Comparison of ENCODE assay signal across 29 mouse cellular contexts in genomic region chr1:179664309-179664930, GRCm38 (mm10). TPM values are rescaled to one million over a fixed set of nuclear protein-coding genes. Genes with fewer than 3 reads are reported as not detected.
A peak's percentile ranks its signal among the peaks of the same experiment; 100 is the strongest.
DNase-seq lines count a peak whose midpoint lies in the region; ATAC-seq and TF ChIP-seq lines count a peak whose summit lies in the region.
"Had no signal": no experiment of that assay in that cellular context is flagged by ENCODE, and none has a peak within 500 bp of the region (broad histone marks: within the 10 kb centered on the region; RNA-seq: fewer than 3 reads in every experiment).

No protein-coding gene starts in this region.

- H3K4me1 ChIP-seq in kidney, adult 2 months (ENCODE audit: control insufficient read depth, insufficient read depth, low read length) = no peaks in the 10 kb centered on the region; the same call in 1 of the 2 replicates
- peaks cover 19% of the 10 kb centered on the region for H3K4me1 ChIP-seq in kidney, embryonic 15.5 days
- peaks cover 4% of the 10 kb centered on the region for H3K4me1 ChIP-seq in stomach, embryonic 14.5 days (ENCODE audit: control insufficient read depth, insufficient read depth, low read length)
- no peaks in the 10 kb centered on the region for H3K4me1 ChIP-seq in stomach, postnatal 0 days (replicated peaks; ENCODE audit: control insufficient read depth, insufficient read depth)
- H3K4me1 ChIP-seq in thymus, adult 2 months (replicated peaks; ENCODE audit: control insufficient read depth, insufficient read depth, low read length) = peaks cover 4% of the 10 kb centered on the region; the same call in 1 of the 2 replicates

- 57% methylated on average over 4 of the region's 4 CpGs for WGBS in kidney, adult 2 months
- 60% methylated on average over 4 of the region's 4 CpGs for WGBS in kidney, embryonic 15.5 days
- 41% methylated on average over 4 of the region's 4 CpGs for WGBS in stomach, embryonic 14.5 days
- WGBS in stomach, postnatal 0 days = 42% methylated on average over 4 of the region's 4 CpGs
- 89% methylated on average over 4 of the region's 4 CpGs for WGBS in thymus, adult 2 months

- no peaks in the 10 kb centered on the region for H3K36me3 ChIP-seq in kidney, adult 2 months (ENCODE audit: control insufficient read depth, insufficient read depth, low read length)
- H3K36me3 ChIP-seq in kidney, embryonic 15.5 days = no peaks in the 10 kb centered on the region
- no peaks in the 10 kb centered on the region for H3K36me3 ChIP-seq in stomach, embryonic 14.5 days (ENCODE audit: control insufficient read depth, insufficient read depth, low read length)
- no peaks in the 10 kb centered on the region for H3K36me3 ChIP-seq in stomach, postnatal 0 days (ENCODE audit: control insufficient read depth, insufficient read depth, low read length)
- no peaks in the 10 kb centered on the region for H3K36me3 ChIP-seq in thymus, adult 2 months (ENCODE audit: control insufficient read depth, insufficient read depth, low read length)
- H3K36me3 ChIP-seq: embryonic facial prominence, embryonic 13.5 days; G1E; heart, embryonic 10.5 days; heart, embryonic 15.5 days; hindbrain, embryonic 12.5 days; limb, embryonic 10.5 days; limb, embryonic 15.5 days; liver, embryonic 13.5 days; midbrain, embryonic 15.5 days had no signal

- no peak for TF ChIP-seq CTCF in kidney, adult 2 months (conservative IDR thresholded peaks at IDR 0.05; ENCODE audit: insufficient read depth, insufficient read length, low read depth, low read length)
- no peak for TF ChIP-seq CTCF in stomach, postnatal 0 days (IDR thresholded peaks at IDR 0.05; ENCODE audit: low read depth)
- TF ChIP-seq CTCF in thymus, adult 2 months (IDR thresholded peaks at IDR 0.05; ENCODE audit: borderline replicate concordance, control insufficient read depth, extremely low read depth, insufficient read depth, low read length, poor library complexity) = no peak

- no peak overlapping the region for H3K9ac ChIP-seq in kidney, embryonic 15.5 days
- H3K9ac ChIP-seq in stomach, embryonic 14.5 days (replicated peaks; ENCODE audit: low read depth, low read length) = no peak overlapping the region
- H3K9ac ChIP-seq in stomach, postnatal 0 days (ENCODE audit: low read length) = no peak overlapping the region
- H3K9ac ChIP-seq: embryonic facial prominence, embryonic 13.5 days; forebrain, postnatal 0 days; heart, embryonic 15.5 days; hindbrain, embryonic 12.5 days; limb, embryonic 15.5 days; liver, embryonic 13.5 days; midbrain, embryonic 15.5 days had no signal

- no peaks in the 10 kb centered on the region for H3K27me3 ChIP-seq in kidney, adult 2 months (replicated peaks; ENCODE audit: control insufficient read depth, insufficient read depth, low read length)
- no peaks in the 10 kb centered on the region for H3K27me3 ChIP-seq in kidney, embryonic 15.5 days
- H3K27me3 ChIP-seq in stomach, embryonic 14.5 days (ENCODE audit: control insufficient read depth, insufficient read depth, low read length) = no peaks in the 10 kb centered on the region
- no peaks in the 10 kb centered on the region for H3K27me3 ChIP-seq in stomach, postnatal 0 days (ENCODE audit: control insufficient read depth, insufficient read depth, low read length)
- H3K27me3 ChIP-seq in thymus, adult 2 months (ENCODE audit: control insufficient read depth, insufficient read depth, low read length) = peaks cover 2% of the 10 kb centered on the region; the same call in 1 of the 2 replicates
- H3K27me3 ChIP-seq: embryonic facial prominence, embryonic 13.5 days; heart, embryonic 15.5 days; hindbrain, embryonic 12.5 days; limb, embryonic 15.5 days; midbrain, embryonic 15.5 days had no signal

- no peak overlapping the region for H3K4me3 ChIP-seq in kidney, adult 2 months (ENCODE audit: insufficient read depth, low read depth, low read length)
- no peak overlapping the region for H3K4me3 ChIP-seq in kidney, embryonic 15.5 days (replicated peaks)
- H3K4me3 ChIP-seq in stomach, embryonic 14.5 days (ENCODE audit: low read depth, low read length) = no peak overlapping the region
- no peak overlapping the region for H3K4me3 ChIP-seq in stomach, postnatal 0 days (ENCODE audit: low read depth, low read length)
- no peak overlapping the region for H3K4me3 ChIP-seq in thymus, adult 2 months (ENCODE audit: control insufficient read depth, insufficient read depth, low read length)
- H3K4me3 ChIP-seq: embryonic facial prominence, embryonic 13.5 days; heart, embryonic 10.5 days; heart, embryonic 15.5 days; hindbrain, embryonic 12.5 days; limb, embryonic 10.5 days; limb, embryonic 15.5 days; liver, embryonic 13.5 days; midbrain, embryonic 15.5 days had no signal

- no peak for TF ChIP-seq EP300 in stomach, postnatal 0 days (optimal IDR thresholded peaks at IDR 0.05)

- ATAC-seq in kidney, embryonic 15.5 days (replicated peaks; ENCODE audit: low FRiP score) = no peak
- ATAC-seq in stomach, embryonic 14.5 days (ENCODE audit: insufficient number of reproducible peaks, insufficient read depth, low FRiP score, low read depth) = no peak
- ATAC-seq in stomach, postnatal 0 days (ENCODE audit: low FRiP score, low TSS enrichment) = no peak
- ATAC-seq: forebrain, postnatal 0 days; midbrain, embryonic 15.5 days had no signal

- TF ChIP-seq POLR2A in kidney, adult 2 months (IDR thresholded peaks at IDR 0.05; ENCODE audit: low read depth, low read length) = no peak
- TF ChIP-seq POLR2A in thymus, adult 2 months (IDR thresholded peaks at IDR 0.05; ENCODE audit: control insufficient read depth, extremely low read depth, insufficient read depth, low read length, poor library complexity) = no peak

- DNase-seq in embryo, embryonic 10.5 days (ENCODE audit: low spot score) = peak; percentile 3
- DNase-seq in embryo, embryonic 9.5 days (ENCODE audit: extremely low spot score) = no peak
- DNase-seq in kidney, adult 2 months = peak; percentile 46
- DNase-seq in stomach, postnatal 0 days (ENCODE audit: low spot score) = no peak
- no peak for DNase-seq in right cerebral cortex, postnatal 10 days (ENCODE audit: low spot score in 2 of 2)
- no peak for DNase-seq in thymus, adult 2 months
- DNase-seq: adrenal gland, postnatal 14 days; cerebellum, adult 11 months; cerebellum, adult 9-10 months; cerebellum, postnatal 36 days; embryo, embryonic 11 days; forebrain, postnatal 0 days; gastrocnemius, postnatal 10 days; kidney, adult 18-20 months; liver, embryonic 13.5 days; lung, adult 18-20 months; lung, postnatal 14 days; right cerebral cortex, postnatal 4 days; thymus, postnatal 25 days had no signal

- no peaks in the 10 kb centered on the region for H3K9me3 ChIP-seq in kidney, embryonic 15.5 days (replicated peaks)
- H3K9me3 ChIP-seq in stomach, embryonic 14.5 days (ENCODE audit: control insufficient read depth, low read depth, low read length) = no peaks in the 10 kb centered on the region
- no peaks in the 10 kb centered on the region for H3K9me3 ChIP-seq in stomach, postnatal 0 days (ENCODE audit: control insufficient read depth, low read length)
- H3K9me3 ChIP-seq: embryonic facial prominence, embryonic 13.5 days; G1E; heart, embryonic 10.5 days; heart, embryonic 15.5 days; hindbrain, embryonic 12.5 days; limb, embryonic 10.5 days; limb, embryonic 15.5 days; liver, embryonic 13.5 days; midbrain, embryonic 15.5 days had no signal

- no peak overlapping the region for H3K27ac ChIP-seq in kidney, adult 2 months (ENCODE audit: insufficient read depth, low read depth, low read length)
- H3K27ac ChIP-seq in kidney, embryonic 15.5 days = no peak overlapping the region
- H3K27ac ChIP-seq in stomach, embryonic 14.5 days (ENCODE audit: low read length) = 0 out of 2 replicates have a peak overlapping the region, but pooled peaks have one; percentile 2
- no peak overlapping the region for H3K27ac ChIP-seq in stomach, postnatal 0 days (replicated peaks)
- no peak overlapping the region for H3K27ac ChIP-seq in thymus, adult 2 months (ENCODE audit: control insufficient read depth, insufficient read depth, low read length)
- H3K27ac ChIP-seq: embryonic facial prominence, embryonic 13.5 days; heart, embryonic 10.5 days; heart, embryonic 15.5 days; hindbrain, embryonic 12.5 days; limb, embryonic 10.5 days; limb, embryonic 15.5 days; liver, embryonic 13.5 days; midbrain, embryonic 15.5 days had no signal

- H3K4me2 ChIP-seq in kidney, embryonic 15.5 days = no peak overlapping the region
- no peak overlapping the region for H3K4me2 ChIP-seq in stomach, embryonic 14.5 days (replicated peaks; ENCODE audit: low read depth, low read length)
- H3K4me2 ChIP-seq in stomach, postnatal 0 days (replicated peaks; ENCODE audit: low read depth) = no peak overlapping the region
- H3K4me2 ChIP-seq: embryonic facial prominence, embryonic 13.5 days; heart, embryonic 15.5 days; hindbrain, embryonic 12.5 days; limb, embryonic 15.5 days; liver, embryonic 13.5 days; midbrain, embryonic 15.5 days had no signal

RNA-seq across cellular contexts. Expression of gene Sccpdh, which starts 3.6 kb away (rescaled TPM):
- 11.4 and 14.2 TPM in 2 replicates for polyA plus RNA-seq in kidney, adult 2 months (2012; rRNA removed)
- polyA plus RNA-seq in kidney, embryonic 15.5 days (2015; fragmentation: Nextera tagmentation; extraction: Ambion mirVana) = 73.1 and 74.8 TPM in 2 replicates
- 68.4 and 69.0 TPM in 2 replicates for polyA plus RNA-seq in stomach, embryonic 14.5 days (2014; fragmentation: Nextera tagmentation; extraction: Ambion mirVana)
- polyA plus RNA-seq in stomach, postnatal 0 days (2015; fragmentation: Nextera tagmentation; extraction: Ambion mirVana) = 39.0 and 41.3 TPM in 2 replicates
- 1.9 and 3.0 TPM in 2 replicates for polyA plus RNA-seq in thymus, adult 2 months (2012; rRNA removed)

Comparison
In these comparisons a context has a peak if more than half of its experiments do, and no peak if none do; other contexts are left out.
1. DNase-seq: peak in embryo, embryonic 10.5 days (single experiment) and kidney, adult 2 months (single experiment); none in embryo, embryonic 9.5 days (single experiment), stomach, postnatal 0 days (single experiment), right cerebral cortex, postnatal 10 days (0 of 2) and thymus, adult 2 months (single experiment).